In genomic region chr19:26761257-26761656, GRCm38 (mm10) we compare ENCODE assay signal across 11 mouse cellular contexts.
"Had no signal": no experiment of that assay in that cellular context is flagged by ENCODE, and none has a peak within 500 bp of the region (broad histone marks: within the 10 kb centered on the region; RNA-seq: fewer than 3 reads in every experiment).

No protein-coding gene starts in this region.

- DNase-seq: kidney, postnatal 25 days; lung, adult 2 months; lung, postnatal 36 days; right cerebral cortex, postnatal 14 days; thymus, postnatal 4 days had no signal

- H3K9me3 ChIP-seq: limb, embryonic 10.5 days; liver, embryonic 15.5 days had no signal

- H3K4me2 ChIP-seq: liver, embryonic 11.5 days; liver, embryonic 15.5 days had no signal

- ATAC-seq: lung, postnatal 0 days had no signal

- H3K4me3 ChIP-seq: left cerebral cortex, adult 2 months; limb, embryonic 10.5 days; liver, embryonic 15.5 days had no signal

- H3K4me1 ChIP-seq: liver, embryonic 15.5 days had no signal

- H3K36me3 ChIP-seq: liver, embryonic 15.5 days had no signal

- H3K9ac ChIP-seq: liver, embryonic 15.5 days had no signal

- H3K27ac ChIP-seq: left cerebral cortex, adult 2 months; limb, embryonic 10.5 days; liver, embryonic 15.5 days; stomach, postnatal 0 days had no signal

- H3K27me3 ChIP-seq: liver, embryonic 15.5 days had no signal
